Mouse (Mus musculus) brown adipose tissue, adult 24 weeks (tissue): ENCODE data around the gene Scnn1b. TPM values are rescaled to one million over a fixed set of nuclear protein-coding genes. Genes with fewer than 3 reads are reported as not detected.

Experiments
- H3K27ac ChIP-seq: fragments of 200-500 bp; replicated peaks from 2 replicates; pipeline ENCODE4 v1.5.1; 2012; ENCODE audit warnings: low read depth, mild to moderate bottlenecking, low read length
- H3K4me1 ChIP-seq: fragments of 200-500 bp; 2 replicates; pipeline ENCODE4 v1.6.1; 2012; ENCODE audit warnings: low read length, mixed read lengths; ENCODE audit not compliant: control insufficient read depth, insufficient read depth, insufficient read length
- H3K4me3 ChIP-seq: fragments of 200-500 bp; 2 replicates; pipeline ENCODE4 v1.5.1; 2012; ENCODE audit warnings: low read depth, mild to moderate bottlenecking, low read length, moderate library complexity; ENCODE audit not compliant: insufficient read depth
- polyA plus RNA-seq: library from polyadenylated mRNA; stranded (reverse); fragments of >200 nt; gene quantifications from 2 replicates; pipeline ENCODE4 v1.2.4, GENCODE M21; 2012; ENCODE audit not compliant: missing spikeins, insufficient read depth, insufficient read length

Scnn1b gene
- not detected in 2 replicates for polyA plus RNA-seq

- Histone ChIP-seq H3K27ac (no peak within 1 kb of the TSS), H3K4me1 (no peaks in the 10 kb centered on the region; the same call in 1 of the 2 replicates), H3K4me3 (no peak within 1 kb of the TSS)
These were observed at the start of gene Scnn1b for GRCm38 (mm10) chr7:121864858-121865585. Gene Scnn1b, plus strand, starts transcription at chr7:121865038.

GRCm38 (mm10) chr7:121821632-121822031, 43.2 kb upstream of the Scnn1b start:
- Histone ChIP-seq H3K4me3 (no peak overlapping the region), H3K27ac (peak overlapping the region; percentile 61), H3K4me1 (peaks cover 4% of the 10 kb centered on the region)

GRCm38 (mm10) chr7:121828481-121828880, 36.4 kb upstream of the Scnn1b start:
- Histone ChIP-seq H3K27ac (no peak overlapping the region), H3K4me3 (no peak overlapping the region), H3K4me1 (no peaks in the 10 kb centered on the region)

GRCm38 (mm10) chr7:121835392-121835791, 29.4 kb upstream of the Scnn1b start:
- Histone ChIP-seq H3K4me1 (no peaks in the 10 kb centered on the region), H3K4me3 (no peak overlapping the region), H3K27ac (no peak overlapping the region)

GRCm38 (mm10) chr7:121836827-121837226, 28.0 kb upstream of the Scnn1b start:
- no peak overlapping the region for H3K27ac ChIP-seq
- no peak overlapping the region for H3K4me3 ChIP-seq
- no peaks in the 10 kb centered on the region for H3K4me1 ChIP-seq

GRCm38 (mm10) chr7:121840810-121841209, 24.0 kb upstream of the Scnn1b start:
- Histone ChIP-seq H3K4me1 (no peaks in the 10 kb centered on the region), H3K27ac (no peak overlapping the region), H3K4me3 (no peak overlapping the region)

- H3K27ac ChIP-seq, result no peak overlapping the region
- no peaks in the 10 kb centered on the region; the same call in 1 of the 2 replicates for H3K4me1 ChIP-seq
- no peak overlapping the region for H3K4me3 ChIP-seq
These were observed 22.6 kb upstream of the Scnn1b start for GRCm38 (mm10) chr7:121842234-121842633.

- H3K4me3 ChIP-seq, result no peak overlapping the region
- H3K27ac ChIP-seq, result no peak overlapping the region
- H3K4me1 ChIP-seq, result no peaks in the 10 kb centered on the region; the same call in 1 of the 2 replicates
These were observed 18.9 kb upstream of the Scnn1b start for GRCm38 (mm10) chr7:121845964-121846363.

GRCm38 (mm10) chr7:121848537-121849168, 16.2 kb upstream of the Scnn1b start:
- H3K4me3 ChIP-seq, result no peak overlapping the region
- H3K4me1 ChIP-seq, result no peaks in the 10 kb centered on the region; the same call in 1 of the 2 replicates
- H3K27ac ChIP-seq, result no peak overlapping the region

GRCm38 (mm10) chr7:121857177-121857884, 7.5 kb upstream of the Scnn1b start:
- no peak overlapping the region for H3K27ac ChIP-seq
- H3K4me1 ChIP-seq, result no peaks in the 10 kb centered on the region
- H3K4me3 ChIP-seq, result no peak overlapping the region

- H3K4me1 ChIP-seq, result no peaks in the 10 kb centered on the region
- H3K27ac ChIP-seq, result no peak overlapping the region
- H3K4me3 ChIP-seq, result no peak overlapping the region
These were observed 5.9 kb upstream of the Scnn1b start for GRCm38 (mm10) chr7:121858939-121859338.

GRCm38 (mm10) chr7:121871631-121872030, 6.8 kb downstream of the Scnn1b start:
- Histone ChIP-seq H3K27ac (no peak overlapping the region), H3K4me1 (no peaks in the 10 kb centered on the region), H3K4me3 (no peak overlapping the region)

GRCm38 (mm10) chr7:121873998-121874397, 9.2 kb downstream of the Scnn1b start:
- no peaks in the 10 kb centered on the region for H3K4me1 ChIP-seq
- no peak overlapping the region for H3K27ac ChIP-seq
- no peak overlapping the region for H3K4me3 ChIP-seq

GRCm38 (mm10) chr7:121874784-121875183, 9.9 kb downstream of the Scnn1b start:
- Histone ChIP-seq H3K4me1 (no peaks in the 10 kb centered on the region), H3K27ac (no peak overlapping the region), H3K4me3 (no peak overlapping the region)

- no peaks in the 10 kb centered on the region for H3K4me1 ChIP-seq
- H3K27ac ChIP-seq, result no peak overlapping the region
These were observed 15.4 kb downstream of the Scnn1b start for GRCm38 (mm10) chr7:121880246-121880645.

More at GRCm38 (mm10) chr7:121880246-121880645, 15.4 kb downstream of the Scnn1b start:
- H3K4me3 ChIP-seq, result no peak overlapping the region
